26 mouse cellular contexts compared by ENCODE assay signal in the genomic region with DNA sequence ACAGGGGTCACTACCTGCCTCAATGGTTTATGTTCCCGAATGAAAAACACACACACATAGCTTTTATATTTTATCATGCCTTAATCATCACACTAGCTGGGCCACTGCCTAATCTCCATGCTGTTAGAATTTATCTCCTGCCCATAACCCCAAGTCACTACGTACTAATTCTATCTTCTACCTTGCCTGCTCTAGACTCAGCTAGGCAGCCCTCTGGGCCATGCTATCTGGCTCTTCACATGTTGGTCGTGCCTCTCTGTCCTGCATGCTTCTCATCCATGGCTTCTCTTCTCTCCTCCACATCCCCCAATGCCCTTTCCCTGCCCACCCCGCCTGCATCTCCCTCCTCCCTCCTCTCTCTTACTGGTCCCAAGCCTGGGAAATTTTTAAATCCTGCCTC. TPM values are rescaled to one million over a fixed set of nuclear protein-coding genes. Genes with fewer than 3 reads are reported as not detected.
DNase-seq lines count a peak whose midpoint lies in the region; ATAC-seq lines count a peak whose summit lies in the region.
"Had no signal": no experiment of that assay in that cellular context is flagged by ENCODE, and none has a peak within 500 bp of the region (broad histone marks: within the 10 kb centered on the region; RNA-seq: fewer than 3 reads in every experiment).

No protein-coding gene starts in this region.

- no peak for DNase-seq in liver
- DNase-seq in liver, embryonic 13.5 days: no peak
- no peak for DNase-seq in right cerebral cortex, adult 18-20 months
- no peak for DNase-seq in left cerebral cortex, adult 9 months (ENCODE audit: low spot score in 2 of 2)
- DNase-seq: adrenal gland, adult 2 months; adrenal gland, postnatal 10 days; adrenal gland, postnatal 25 days; cerebellum, adult 11 months; cerebellum, adult 18-20 months; cerebellum, adult 8-10 months; cerebellum, adult 9-11 months; cerebellum, postnatal 14 days; cerebellum, postnatal 36 days; embryo, embryonic 11 days had no signal

- H3K9ac ChIP-seq in liver, embryonic 12.5 days: no peak overlapping the region
- no peak overlapping the region for H3K9ac ChIP-seq in liver, embryonic 13.5 days
- H3K9ac ChIP-seq: embryonic facial prominence, embryonic 13.5 days; embryonic facial prominence, embryonic 15.5 days; forebrain, embryonic 13.5 days; forebrain, embryonic 15.5 days had no signal

- no peaks in the 10 kb centered on the region for H3K36me3 ChIP-seq in liver, embryonic 12.5 days
- H3K36me3 ChIP-seq in liver, embryonic 13.5 days: no peaks in the 10 kb centered on the region
- H3K36me3 ChIP-seq: embryonic facial prominence, embryonic 13.5 days; embryonic facial prominence, embryonic 15.5 days; forebrain, embryonic 15.5 days had no signal

- H3K27me3 ChIP-seq in liver, embryonic 12.5 days (replicated peaks): no peaks in the 10 kb centered on the region; the same call in 1 of the 2 replicates
- no peaks in the 10 kb centered on the region for H3K27me3 ChIP-seq in liver, embryonic 13.5 days
- H3K27me3 ChIP-seq: embryonic facial prominence, embryonic 13.5 days; embryonic facial prominence, embryonic 15.5 days; forebrain, embryonic 13.5 days; forebrain, embryonic 15.5 days had no signal

- H3K4me1 ChIP-seq in liver, embryonic 12.5 days: 0 out of 2 replicates have a peak, but pooled peaks cover 6% of the 10 kb centered on the region
- peaks cover 5% of the 10 kb centered on the region; the same call in 1 of the 2 replicates for H3K4me1 ChIP-seq in liver, embryonic 13.5 days (replicated peaks)
- H3K4me1 ChIP-seq: embryonic facial prominence, embryonic 13.5 days; embryonic facial prominence, embryonic 15.5 days; forebrain, embryonic 13.5 days; forebrain, embryonic 15.5 days had no signal

- H3K9me3 ChIP-seq in liver, embryonic 12.5 days (replicated peaks): no peaks in the 10 kb centered on the region
- no peaks in the 10 kb centered on the region for H3K9me3 ChIP-seq in liver, embryonic 13.5 days (replicated peaks)
- H3K9me3 ChIP-seq: embryonic facial prominence, embryonic 13.5 days; embryonic facial prominence, embryonic 15.5 days; forebrain, embryonic 13.5 days; forebrain, embryonic 15.5 days had no signal

- peak; percentile 59; the same call in 1 of the 2 replicates for ATAC-seq in liver, embryonic 12.5 days
- ATAC-seq in erythroblast, adult 5-6 weeks (replicated peaks; ENCODE audit: low FRiP score, poor library complexity, severe bottlenecking): 0 out of 2 replicates have a peak, but pooled peaks have one; percentile 15
- peak; percentile 43; the same call in 1 of the 2 replicates for ATAC-seq in liver, embryonic 13.5 days (ENCODE audit: low read depth)
- ATAC-seq in megakaryocyte-erythroid progenitor cell, adult 5-6 weeks (replicated peaks; ENCODE audit: low FRiP score, low TSS enrichment, poor library complexity, severe bottlenecking): peak; percentile 76
- ATAC-seq: forebrain, embryonic 13.5 days; forebrain, embryonic 15.5 days had no signal

- 56% methylated on average over 4 of the region's 4 CpGs for WGBS in liver, embryonic 12.5 days (ENCODE audit: insufficient replicate concordance)
- WGBS in liver, embryonic 13.5 days (ENCODE audit: insufficient replicate concordance): 49% methylated on average over 4 of the region's 4 CpGs

- H3K4me2 ChIP-seq in liver, embryonic 12.5 days: no peak overlapping the region
- H3K4me2 ChIP-seq in liver, embryonic 13.5 days: no peak overlapping the region
- H3K4me2 ChIP-seq: embryonic facial prominence, embryonic 13.5 days; embryonic facial prominence, embryonic 15.5 days; forebrain, embryonic 13.5 days; forebrain, embryonic 15.5 days had no signal

- H3K4me3 ChIP-seq in liver, embryonic 12.5 days: no peak overlapping the region
- no peak overlapping the region for H3K4me3 ChIP-seq in liver, embryonic 13.5 days (replicated peaks)
- H3K4me3 ChIP-seq: embryonic facial prominence, embryonic 13.5 days; embryonic facial prominence, embryonic 15.5 days; forebrain, embryonic 13.5 days; forebrain, embryonic 15.5 days had no signal

- H3K27ac ChIP-seq in liver, embryonic 12.5 days: no peak overlapping the region
- H3K27ac ChIP-seq in liver, embryonic 13.5 days: no peak overlapping the region
- H3K27ac ChIP-seq: embryonic facial prominence, embryonic 13.5 days; embryonic facial prominence, embryonic 15.5 days; forebrain, embryonic 13.5 days; forebrain, embryonic 15.5 days had no signal

RNA-seq across cellular contexts. Expression of a gene that starts 9.0 kb away (rescaled TPM):
- polyA plus RNA-seq in liver, embryonic 12.5 days (2016; fragmentation: Nextera tagmentation; extraction: Ambion mirVana): 0.13 and 0.14 TPM in 2 replicates
- 0.21 TPM in 1 of 2 replicates, not detected in the other for total RNA-seq in erythroblast, adult 5-6 weeks (2015; ENCODE audit: low replicate concordance)
- 0.28 and 0.43 TPM in 2 replicates for total RNA-seq in erythroblast, adult 5-6 weeks (2017; ENCODE audit: low replicate concordance)
- polyA plus RNA-seq in liver, embryonic 13.5 days (2015; fragmentation: Nextera tagmentation; extraction: Ambion mirVana): 0.18 and 0.20 TPM in 2 replicates
- not detected in 2 replicates for total RNA-seq in megakaryocyte-erythroid progenitor cell, adult 5-6 weeks (2014; fragmentation: Nextera tagmentation)
- not detected in 2 replicates for total RNA-seq in megakaryocyte-erythroid progenitor cell, adult 5-6 weeks (2017)
- total RNA-seq: adrenal gland, adult 2 months; adrenal gland, postnatal 10 days; adrenal gland, postnatal 25 days; common myeloid progenitor, adult 5-6 weeks; ES-E14 had no signal
- polyA plus RNA-seq: adrenal gland, adult 2 months; C2C12; embryonic facial prominence, embryonic 11.5 days; forebrain, embryonic 11.5 days; forebrain, embryonic 13.5 days had no signal

Comparison
In these comparisons a context has a peak if more than half of its experiments do, and no peak if none do; other contexts are left out.
1. ATAC-seq: peak in every context shown above with its lines; median percentile 76 in megakaryocyte-erythroid progenitor cell, adult 5-6 weeks; 59 in liver, embryonic 12.5 days; 43 in liver, embryonic 13.5 days; 15 in erythroblast, adult 5-6 weeks.